Mouse (Mus musculus) megakaryocyte progenitor cell, adult 5-6 weeks (primary cell): ENCODE data around the gene Mccc2. TPM values are rescaled to one million over a fixed set of nuclear protein-coding genes. Genes with fewer than 3 reads are reported as not detected.

Experiments used
- ATAC-seq: replicated peaks from 2 replicates; pipeline ENCODE4 v1.8.0; 2016; ENCODE audit warnings: mild to moderate bottlenecking, moderate TSS enrichment, inconsistent platforms; ENCODE audit not compliant: poor library complexity
- total RNA-seq, 2 experiments: library from RNA; stranded (forward) in 1 of 2; stranded (reverse) in 1 of 2; fragments of 157-497, 149-512 nt in 1 of 2; fragments of 200-1000 nt in 1 of 2; gene quantifications; 2 replicates each; pipeline versions ENCODE4 v1.2.3 to v1.2.4; 2015 to 2017

Mccc2 gene
- total RNA-seq, 2 experiments from 2014 or later = 15.4 to 20.9 TPM

- no peak for ATAC-seq
Measured at GRCm38 (mm10) chr13:99940601-99941000, 74.8 kb downstream of the Mccc2 start.

- ATAC-seq = peak; percentile 92
Measured at GRCm38 (mm10) chr13:99939320-99939671, 76.1 kb downstream of the Mccc2 start.

GRCm38 (mm10) chr13:99938606-99939319 is 76.7 kb downstream of the Mccc2 start:
- peak; percentile 68 for ATAC-seq

- ATAC-seq = no peak
Measured at GRCm38 (mm10) chr13:99937741-99938140, 77.7 kb downstream of the Mccc2 start.

- ATAC-seq = peak; percentile 71
Measured at GRCm38 (mm10) chr13:99932406-99932805, 83.0 kb downstream of the Mccc2 start.

- no peak for ATAC-seq
Measured at GRCm38 (mm10) chr13:99931502-99931901, 83.9 kb downstream of the Mccc2 start.

- no peak for ATAC-seq
Measured at GRCm38 (mm10) chr13:99926249-99926648, 89.2 kb downstream of the Mccc2 start.

- no peak for ATAC-seq
Measured at GRCm38 (mm10) chr13:99915632-99916031, 99.8 kb downstream of the Mccc2 start.

GRCm38 (mm10) chr13:99900965-99901364 is 114.5 kb downstream of the Mccc2 start, which contains the start of gene Cartpt:
Cartpt (minus strand) TSS chr13:99901091.
- no peak for ATAC-seq

- ATAC-seq = peak; percentile 83
Measured at GRCm38 (mm10) chr13:99900557-99900892, 114.9 kb downstream of the Mccc2 start.

- ATAC-seq = no peak
Measured at GRCm38 (mm10) chr13:99899670-99900556, 115.5 kb downstream of the Mccc2 start.

GRCm38 (mm10) chr13:99898816-99899215 is 116.6 kb downstream of the Mccc2 start:
- ATAC-seq = no peak

Other genes with a start within 250 kb of the Mccc2 start
- not detected in 2 replicates for gene Cartpt, start 114.5 kb downstream of the Mccc2 start, total RNA-seq (2015)
- not detected in 2 replicates for gene Cartpt, start 114.5 kb downstream of the Mccc2 start, total RNA-seq (2017)
- gene Bdp1, start 88.4 kb upstream of the Mccc2 start, total RNA-seq (2015) = 37.1 and 51.2 TPM in 2 replicates
- gene Bdp1, start 88.4 kb upstream of the Mccc2 start, total RNA-seq (2017) = 61.1 and 76.9 TPM in 2 replicates
- 47.5 and 53.5 TPM in 2 replicates for gene Serf1, start 92.4 kb upstream of the Mccc2 start, total RNA-seq (2015)
- gene Serf1, start 92.4 kb upstream of the Mccc2 start, total RNA-seq (2017) = 36.8 and 58.3 TPM in 2 replicates
- 91.6 and 107 TPM in 2 replicates for gene Smn1, start 109.2 kb upstream of the Mccc2 start, total RNA-seq (2015)
- 67.9 and 72.2 TPM in 2 replicates for gene Smn1, start 109.2 kb upstream of the Mccc2 start, total RNA-seq (2017)
- gene Naip2, start 186.5 kb upstream of the Mccc2 start, total RNA-seq (2015) = 26.1 and 27.7 TPM in 2 replicates
- gene Naip2, start 186.5 kb upstream of the Mccc2 start, total RNA-seq (2017) = 33.6 and 41.1 TPM in 2 replicates
- 11.3 and 13.4 TPM in 2 replicates for gene Naip5, start 230.7 kb upstream of the Mccc2 start, total RNA-seq (2015)
- gene Naip5, start 230.7 kb upstream of the Mccc2 start, total RNA-seq (2017) = 13.1 and 14.0 TPM in 2 replicates